Mouse (Mus musculus) liver, adult 2 months (tissue): ENCODE results near the gene Naa15.

Experiments used
- CTCF ChIP-seq: fragments of 200-500 bp; IDR thresholded peaks from 2 replicates; pipeline ENCODE4 v1.5.1; 2011; ENCODE audit warnings: low read depth, low read length, control low read depth
- POLR2A ChIP-seq: fragments of 200-500 bp; IDR thresholded peaks from 2 replicates; pipeline ENCODE4 v1.6.1; 2011; ENCODE audit warnings: low read length, control low read depth; ENCODE audit not compliant: insufficient read depth; ENCODE audit errors: extremely low read depth

GRCm38 (mm10) chr3:51397700-51398299 is 17.1 kb upstream of the Naa15 start:
- TF ChIP-seq CTCF = no peak
- no peak for TF ChIP-seq POLR2A
